Mouse (Mus musculus) hindbrain, embryonic 14.5 days (tissue): ENCODE results near the gene Trap1. TPM values are rescaled to one million over a fixed set of nuclear protein-coding genes. Genes with fewer than 3 reads are reported as not detected.
"Not testable (repeated sequence)": the region's sequence is repeated elsewhere in the genome, so short reads cannot be mapped to it uniquely, and the experiment has no call there.

ENCODE experiments used
- ATAC-seq: fragments of 200-750 bp; cut with Nextera tagmentation; 2 replicates; pipeline ENCODE4 v1.8.0; 2017; ENCODE audit warnings: moderate number of reproducible peaks, mild to moderate bottlenecking, moderate TSS enrichment, moderate library complexity; ENCODE audit not compliant: low FRiP score
- DNase-seq: peaks from one replicate; pipeline ENCODE4 v3.0.0-alpha.2; 2015; ENCODE audit warnings: low spot score
- H3K27ac ChIP-seq: fragments of 300-500 bp; sonication (generic); 2 replicates; pipeline ENCODE4 v1.5.1; 2014; ENCODE audit warnings: mild to moderate bottlenecking, moderate library complexity
- H3K27me3 ChIP-seq: fragments of 300-500 bp; sonication (generic); 2 replicates; pipeline ENCODE4 v1.6.1; 2014; ENCODE audit warnings: mild to moderate bottlenecking, low read length, mixed read lengths; ENCODE audit not compliant: control insufficient read depth, insufficient read depth
- H3K36me3 ChIP-seq: fragments of 300-500 bp; sonication (generic); replicated peaks from 2 replicates; pipeline ENCODE4 v1.6.1; 2014; ENCODE audit not compliant: control insufficient read depth, insufficient read depth
- H3K4me1 ChIP-seq: fragments of 300-500 bp; sonication (generic); replicated peaks from 2 replicates; pipeline ENCODE4 v1.6.1; 2014; ENCODE audit warnings: antibody characterized with exemption, low read length, mixed read lengths; ENCODE audit not compliant: control insufficient read depth, insufficient read depth
- H3K4me2 ChIP-seq: fragments of 300-500 bp; sonication (generic); replicated peaks from 2 replicates; pipeline ENCODE4 v1.6.1; 2014; ENCODE audit warnings: mild to moderate bottlenecking, moderate library complexity
- H3K4me3 ChIP-seq: fragments of 300-500 bp; sonication (generic); replicated peaks from 2 replicates; pipeline ENCODE4 v1.5.1; 2014; ENCODE audit warnings: mild to moderate bottlenecking, low read length
- H3K9ac ChIP-seq: fragments of 300-500 bp; sonication (generic); 2 replicates; pipeline ENCODE4 v1.6.1; 2014
- H3K9me3 ChIP-seq: fragments of 300-500 bp; sonication (generic); 2 replicates; pipeline ENCODE4 v1.6.1; 2016; ENCODE audit warnings: low read length; ENCODE audit not compliant: control insufficient read depth
- WGBS: fragments of 180-500 bp; shearing (Covaris S2); extraction: QIAGEN DNeasy Blood & Tissue Kit; methylation state at CpG from one replicate; pipeline ENCODE4 v1.1.7; 2014; 5-methylcytosine and 5-hydroxymethylcytosine counted together
- polyA plus RNA-seq: library from polyadenylated mRNA; unstranded; fragments of >200 nt; fragmentation: Nextera tagmentation; extraction: Ambion mirVana; gene quantifications from 2 replicates; pipeline ENCODE4 v1.2.1, GENCODE M21; 2014

Gene Trap1
- polyA plus RNA-seq, 1 experiment from 2014 or later = 47.9 TPM

DNA sequence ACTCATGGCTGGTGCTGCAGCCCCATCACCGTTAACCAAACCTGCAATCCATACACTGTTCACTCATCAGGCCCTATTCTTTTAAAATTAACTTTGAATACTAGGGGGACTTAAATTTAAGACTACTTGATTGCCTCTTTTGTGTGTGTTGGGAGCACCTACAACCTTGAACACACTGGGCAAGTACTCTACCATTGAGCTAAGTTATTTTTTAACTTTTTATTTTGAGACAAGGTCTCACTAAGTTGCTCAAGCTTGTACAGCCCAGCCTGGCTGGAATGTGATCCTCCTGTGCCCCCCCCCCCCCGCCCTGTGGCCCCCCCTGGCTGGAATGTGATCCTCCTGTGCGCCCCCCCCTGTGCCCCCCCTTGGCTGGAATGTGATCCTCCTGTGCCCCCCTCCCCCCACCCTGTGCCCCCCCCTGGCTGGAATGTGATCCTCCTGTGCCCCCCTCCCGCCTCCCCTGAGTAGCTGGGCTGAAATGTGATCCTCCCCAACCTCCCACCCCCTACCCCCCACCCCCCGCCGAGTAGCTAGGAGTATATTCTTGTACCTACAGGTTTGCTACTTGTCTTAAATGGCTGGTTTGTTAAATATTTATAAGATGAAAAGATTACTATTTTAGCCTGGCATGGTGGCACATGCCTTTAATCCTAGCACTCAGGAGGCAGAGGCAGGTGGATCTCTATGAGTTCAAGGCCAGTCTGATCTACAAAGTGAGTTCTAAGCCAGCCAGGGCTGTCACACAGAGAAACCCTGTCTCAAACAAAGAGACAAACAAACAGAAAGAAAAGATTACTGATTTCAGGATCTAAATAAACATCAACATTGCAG, 46.0 kb downstream of the Trap1 start:
- no peak overlapping the region for H3K4me2 ChIP-seq
- 61% methylated on average over 5 of the region's 6 CpGs for WGBS
- H3K4me1 ChIP-seq = no peaks in the 10 kb centered on the region
- ATAC-seq = no peak
- H3K36me3 ChIP-seq = peaks cover 5% of the 10 kb centered on the region
- no peak for DNase-seq
- no peak overlapping the region for H3K9ac ChIP-seq
- H3K4me3 ChIP-seq = no peak overlapping the region
- no peak overlapping the region for H3K27ac ChIP-seq
- no peaks in the 10 kb centered on the region for H3K9me3 ChIP-seq
- no peaks in the 10 kb centered on the region for H3K27me3 ChIP-seq

- H3K27ac ChIP-seq = no peak overlapping the region
- no peaks in the 10 kb centered on the region for H3K9me3 ChIP-seq
- H3K4me3 ChIP-seq = no peak overlapping the region
- no peak for DNase-seq
- H3K9ac ChIP-seq = no peak overlapping the region
- H3K4me1 ChIP-seq = no peaks in the 10 kb centered on the region
- H3K36me3 ChIP-seq = no peaks in the 10 kb centered on the region
- no peaks in the 10 kb centered on the region for H3K27me3 ChIP-seq
- ATAC-seq = no peak
- 96% methylated on average over 10 of the region's 10 CpGs for WGBS
- no peak overlapping the region for H3K4me2 ChIP-seq
Observed at GRCm38 (mm10) chr16:4030501-4030900, 47.1 kb downstream of the Trap1 start.

- no peak for ATAC-seq
- WGBS = 81% methylated on average over 5 of the region's 5 CpGs
- H3K4me2 ChIP-seq = no peak overlapping the region
- no peak overlapping the region for H3K9ac ChIP-seq
- no peak overlapping the region for H3K4me3 ChIP-seq
- no peaks in the 10 kb centered on the region for H3K27me3 ChIP-seq
- no peaks in the 10 kb centered on the region for H3K9me3 ChIP-seq
- no peaks in the 10 kb centered on the region for H3K4me1 ChIP-seq
- H3K27ac ChIP-seq = no peak overlapping the region
- H3K36me3 ChIP-seq = no peaks in the 10 kb centered on the region
- no peak for DNase-seq
Observed at GRCm38 (mm10) chr16:4029371-4029841, 48.2 kb downstream of the Trap1 start.

DNA sequence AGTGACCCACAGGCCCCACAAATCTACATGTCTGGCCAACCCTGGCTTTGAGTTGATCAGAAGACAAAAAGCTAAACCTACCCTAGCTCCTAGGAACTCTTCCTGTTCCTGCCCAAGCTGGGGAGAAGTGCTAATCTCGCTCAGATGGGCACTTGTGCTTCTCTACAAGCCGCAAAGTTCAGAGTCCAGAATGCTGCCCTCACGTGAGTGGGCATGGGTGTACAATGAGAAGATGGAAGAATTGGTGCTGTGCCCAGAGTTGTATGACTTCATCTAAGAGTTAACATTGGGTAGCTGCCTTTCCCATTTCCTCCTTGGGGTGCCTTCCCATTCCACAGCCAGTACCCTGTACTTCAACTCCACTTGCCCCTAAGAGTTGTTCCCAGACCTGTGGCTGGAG, 50.4 kb downstream of the Trap1 start:
- H3K4me2 ChIP-seq = no peak overlapping the region
- H3K27ac ChIP-seq = no peak overlapping the region
- H3K4me1 ChIP-seq = no peaks in the 10 kb centered on the region
- H3K4me3 ChIP-seq = no peak overlapping the region
- DNase-seq (no peak), ATAC-seq (no peak)
- WGBS = 83% methylated on average over 3 of the region's 3 CpGs
- H3K36me3 ChIP-seq = no peaks in the 10 kb centered on the region
- H3K9ac ChIP-seq = no peak overlapping the region
- H3K9me3 ChIP-seq = no peaks in the 10 kb centered on the region
- no peaks in the 10 kb centered on the region for H3K27me3 ChIP-seq

- H3K4me1 ChIP-seq = no peaks in the 10 kb centered on the region
- ATAC-seq = no peak
- no peak overlapping the region for H3K27ac ChIP-seq
- H3K4me2 ChIP-seq = no peak overlapping the region
- no peaks in the 10 kb centered on the region for H3K9me3 ChIP-seq
- H3K9ac ChIP-seq = no peak overlapping the region
- DNase-seq = no peak
- H3K4me3 ChIP-seq = no peak overlapping the region
- 79% methylated on average over 1 of the region's 1 CpGs for WGBS
- H3K36me3 ChIP-seq = no peaks in the 10 kb centered on the region
- H3K27me3 ChIP-seq = no peaks in the 10 kb centered on the region
Observed at GRCm38 (mm10) chr16:4026672-4027071, 51.0 kb downstream of the Trap1 start.

DNA sequence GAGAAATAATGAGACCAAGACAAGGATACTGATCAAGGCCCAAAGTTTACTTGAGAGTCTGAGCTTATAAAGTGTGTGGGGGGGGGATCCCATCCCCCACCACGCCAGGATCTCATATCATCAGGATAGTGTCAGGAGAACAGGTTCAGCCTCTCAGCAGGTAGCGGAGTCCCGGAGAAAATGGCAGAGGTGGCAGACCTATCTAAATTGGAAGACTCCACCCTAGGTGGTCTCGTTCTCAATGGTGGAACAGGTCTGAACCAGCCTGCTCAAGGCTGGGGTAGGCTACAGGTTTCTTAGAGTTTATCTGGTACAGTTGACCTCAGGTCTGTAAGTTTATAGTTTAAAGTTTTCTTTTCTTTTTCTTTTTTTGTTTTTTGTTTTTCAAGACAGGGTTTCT, 54.9 kb downstream of the Trap1 start:
- no peak overlapping the region for H3K4me2 ChIP-seq
- 78% methylated on average over 4 of the region's 4 CpGs for WGBS
- H3K27ac ChIP-seq = no peak overlapping the region
- H3K9me3 ChIP-seq = no peaks in the 10 kb centered on the region
- ATAC-seq (no peak), DNase-seq (no peak)
- no peaks in the 10 kb centered on the region for H3K4me1 ChIP-seq
- H3K27me3 ChIP-seq = no peaks in the 10 kb centered on the region
- no peaks in the 10 kb centered on the region for H3K36me3 ChIP-seq
- no peak overlapping the region for H3K4me3 ChIP-seq
- no peak overlapping the region for H3K9ac ChIP-seq

GRCm38 (mm10) chr16:4021241-4021640, 56.4 kb downstream of the Trap1 start:
- no peaks in the 10 kb centered on the region for H3K9me3 ChIP-seq
- 84% methylated on average over 1 of the region's 1 CpGs for WGBS
- no peak overlapping the region for H3K4me2 ChIP-seq
- no peaks in the 10 kb centered on the region for H3K27me3 ChIP-seq
- DNase-seq = no peak
- no peak overlapping the region for H3K4me3 ChIP-seq
- no peak overlapping the region for H3K27ac ChIP-seq
- no peaks in the 10 kb centered on the region for H3K4me1 ChIP-seq
- no peak for ATAC-seq
- no peaks in the 10 kb centered on the region for H3K36me3 ChIP-seq
- H3K9ac ChIP-seq = no peak overlapping the region

DNA sequence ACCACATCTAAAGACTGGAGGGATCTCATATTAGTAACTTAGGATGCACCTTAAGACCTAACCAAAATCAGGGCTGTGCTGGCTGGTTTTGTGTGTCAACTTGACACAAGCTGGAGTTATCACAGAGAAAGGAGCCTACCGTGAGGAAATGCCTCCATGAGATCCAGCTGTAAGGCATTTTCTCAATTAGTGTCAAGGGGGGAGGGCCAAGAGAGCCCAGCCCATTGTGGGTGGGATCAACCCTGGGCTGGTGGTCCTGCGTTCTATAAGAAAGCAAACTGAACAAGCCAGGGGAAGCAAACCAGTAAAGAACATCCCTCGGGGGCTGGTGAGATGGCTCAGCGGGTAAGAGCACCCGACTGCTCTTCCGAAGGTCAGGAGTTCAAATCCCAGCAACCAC, 60.2 kb downstream of the Trap1 start:
- not testable (repeated sequence) for H3K9ac ChIP-seq, H3K36me3 ChIP-seq, H3K4me3 ChIP-seq, H3K4me2 ChIP-seq, ATAC-seq, H3K27me3 ChIP-seq, H3K4me1 ChIP-seq, H3K9me3 ChIP-seq, H3K27ac ChIP-seq, DNase-seq
- 85% methylated on average over 6 of the region's 6 CpGs for WGBS

GRCm38 (mm10) chr16:4016786-4017185, 60.8 kb downstream of the Trap1 start:
- not testable (repeated sequence) for H3K27ac ChIP-seq, ATAC-seq, H3K9me3 ChIP-seq, H3K36me3 ChIP-seq, H3K9ac ChIP-seq, H3K27me3 ChIP-seq, DNase-seq, H3K4me1 ChIP-seq, H3K4me3 ChIP-seq, H3K4me2 ChIP-seq
- 83% methylated on average over 17 of the region's 17 CpGs for WGBS
